Mouse (Mus musculus): ENCODE measurements around the gene Phc2. TPM values are rescaled to one million over a fixed set of nuclear protein-coding genes. Genes with fewer than 3 reads are reported as not detected.
A peak's percentile ranks its signal among the peaks of the same experiment; 100 is the strongest.

The Phc2 gene
- total RNA-seq, 2 experiments from 2014 or later: 17.3 to 25.1 TPM

GRCm38 (mm10) chr4:128770698-128771097, 116.2 kb downstream of the Phc2 start:
- Histone ChIP-seq H3K27ac (no peak overlapping the region), H3K4me3 (no peak overlapping the region)
- no peak for DNase-seq
- no peak for TF ChIP-seq CTCF (IDR thresholded peaks at IDR 0.05)
- intact Hi-C loops (cut with DNase I): no loop called here

- no peak for DNase-seq
- TF ChIP-seq CTCF (IDR thresholded peaks at IDR 0.05): no peak
- Histone ChIP-seq H3K27ac (no peak overlapping the region), H3K4me3 (no peak overlapping the region)
- intact Hi-C loops (cut with DNase I): no loop called here
Observed at GRCm38 (mm10) chr4:128773820-128774219, 119.3 kb downstream of the Phc2 start.

GRCm38 (mm10) chr4:128774467-128774866, 120.0 kb downstream of the Phc2 start:
- DNase-seq: no peak
- intact Hi-C loops (cut with DNase I): no loop called here
- Histone ChIP-seq H3K27ac (no peak overlapping the region), H3K4me3 (no peak overlapping the region)
- TF ChIP-seq CTCF (IDR thresholded peaks at IDR 0.05): peak; percentile 84

GRCm38 (mm10) chr4:128776568-128777289, 122.2 kb downstream of the Phc2 start:
- no peak overlapping the region for H3K4me3 ChIP-seq
- TF ChIP-seq CTCF (IDR thresholded peaks at IDR 0.05): no peak; the same call in 1 of the 2 replicates
- intact Hi-C loops (cut with DNase I): loop anchor here (1.0 to 5.0 kb wide), 3 partner anchors 49 to 164 kb away; no protein-coding TSS in a partner anchor
- no peak overlapping the region for H3K27ac ChIP-seq
- peak; percentile 76 for DNase-seq

GRCm38 (mm10) chr4:128777593-128777992, 123.1 kb downstream of the Phc2 start:
- no peak for DNase-seq
- no peak for TF ChIP-seq CTCF (IDR thresholded peaks at IDR 0.05)
- Histone ChIP-seq H3K4me3 (no peak overlapping the region), H3K27ac (no peak overlapping the region)
- intact Hi-C loops (cut with DNase I): loop anchor here (2.0 to 5.0 kb wide), 2 partner anchors 50 to 165 kb away; no protein-coding TSS in a partner anchor

GRCm38 (mm10) chr4:128782037-128782436, 127.5 kb downstream of the Phc2 start:
- DNase-seq: no peak
- intact Hi-C loops (cut with DNase I): no loop called here
- TF ChIP-seq CTCF (IDR thresholded peaks at IDR 0.05): no peak

GRCm38 (mm10) chr4:128782645-128783044, 128.1 kb downstream of the Phc2 start:
- no peak for TF ChIP-seq CTCF (IDR thresholded peaks at IDR 0.05)
- Histone ChIP-seq H3K27ac (no peak overlapping the region), H3K4me3 (no peak overlapping the region)
- intact Hi-C loops (cut with DNase I): no loop called here
- no peak for DNase-seq

More at GRCm38 (mm10) chr4:128782037-128782436, 127.5 kb downstream of the Phc2 start:
- H3K27ac ChIP-seq: no peak overlapping the region
- H3K4me3 ChIP-seq: no peak overlapping the region

- no peak for TF ChIP-seq CTCF (IDR thresholded peaks at IDR 0.05)
- no peak overlapping the region for H3K4me3 ChIP-seq
- intact Hi-C loops (cut with DNase I): no loop called here
- H3K27ac ChIP-seq: no peak overlapping the region
- no peak for DNase-seq
Observed at GRCm38 (mm10) chr4:128784950-128785631, 130.6 kb downstream of the Phc2 start.

- intact Hi-C loops (cut with DNase I): no loop called here
- no peak overlapping the region for H3K27ac ChIP-seq
Observed at GRCm38 (mm10) chr4:128785921-128786654, 131.6 kb downstream of the Phc2 start.

GRCm38 (mm10) chr4:128787023-128787939, 132.8 kb downstream of the Phc2 start:
- DNase-seq: no peak
- intact Hi-C loops (cut with DNase I): no loop called here
- no peak overlapping the region for H3K27ac ChIP-seq

More at GRCm38 (mm10) chr4:128785921-128786654, 131.6 kb downstream of the Phc2 start:
- TF ChIP-seq CTCF (IDR thresholded peaks at IDR 0.05): no peak
- DNase-seq: no peak
- no peak overlapping the region for H3K4me3 ChIP-seq

GRCm38 (mm10) chr4:128788108-128788507, 133.6 kb downstream of the Phc2 start:
- H3K27ac ChIP-seq: no peak overlapping the region
- DNase-seq: peak; percentile 8
- intact Hi-C loops (cut with DNase I): no loop called here
- TF ChIP-seq CTCF (IDR thresholded peaks at IDR 0.05): no peak
- H3K4me3 ChIP-seq: no peak overlapping the region

More at GRCm38 (mm10) chr4:128787023-128787939, 132.8 kb downstream of the Phc2 start:
- no peak for TF ChIP-seq CTCF (IDR thresholded peaks at IDR 0.05)
- no peak overlapping the region for H3K4me3 ChIP-seq

- DNase-seq: no peak
- no peak overlapping the region for H3K4me3 ChIP-seq
- no peak for TF ChIP-seq CTCF (IDR thresholded peaks at IDR 0.05)
- intact Hi-C loops (cut with DNase I): no loop called here
- H3K27ac ChIP-seq: no peak overlapping the region
Observed at GRCm38 (mm10) chr4:128789646-128790045, 135.1 kb downstream of the Phc2 start.

All from gastrocnemius, adult 2 months (tissue).